Mouse (Mus musculus) heart, embryonic 16.5 days (tissue): ENCODE data around the gene Zdhhc19. TPM values are rescaled to one million over a fixed set of nuclear protein-coding genes. Genes with fewer than 3 reads are reported as not detected.

Source experiments
- ATAC-seq: fragments of 200-750 bp; cut with Nextera tagmentation; replicated peaks from 2 replicates; pipeline ENCODE4 v1.8.0; 2017; ENCODE audit warnings: moderate number of reproducible peaks; ENCODE audit not compliant: insufficient read depth, low FRiP score; ENCODE audit errors: extremely low read depth
- H3K27ac ChIP-seq: fragments of 300-500 bp; sonication (generic); 2 replicates; pipeline ENCODE4 v1.5.1; 2014; ENCODE audit warnings: mild to moderate bottlenecking, low read length, control low read depth, moderate library complexity
- H3K27me3 ChIP-seq: fragments of 300-500 bp; sonication (generic); 2 replicates; pipeline ENCODE4 v1.6.1; 2014; ENCODE audit warnings: low read length, mixed read lengths; ENCODE audit not compliant: control insufficient read depth, insufficient read depth
- H3K36me3 ChIP-seq: fragments of 300-500 bp; sonication (generic); 2 replicates; pipeline ENCODE4 v1.6.1; 2014; ENCODE audit not compliant: control insufficient read depth, insufficient read depth
- H3K4me1 ChIP-seq: fragments of 300-500 bp; sonication (generic); 2 replicates; pipeline ENCODE4 v1.6.1; 2014; ENCODE audit warnings: low read length, mixed read lengths; ENCODE audit not compliant: control insufficient read depth, insufficient read depth
- H3K4me2 ChIP-seq: fragments of 300-500 bp; sonication (generic); 2 replicates; pipeline ENCODE4 v1.6.1; 2014; ENCODE audit warnings: low read depth, mild to moderate bottlenecking, control low read depth, low read length
- H3K4me3 ChIP-seq: fragments of 300-500 bp; sonication (generic); 2 replicates; pipeline ENCODE4 v1.5.1; 2014; ENCODE audit warnings: mild to moderate bottlenecking, control low read depth, low read length
- H3K9ac ChIP-seq: fragments of 300-500 bp; sonication (generic); 2 replicates; pipeline ENCODE4 v1.6.1; 2014; ENCODE audit warnings: low read length, control low read depth
- H3K9me3 ChIP-seq: fragments of 300-500 bp; sonication (generic); replicated peaks from 2 replicates; pipeline ENCODE4 v1.6.1; 2016; ENCODE audit warnings: low read length; ENCODE audit not compliant: control insufficient read depth
- WGBS: fragments of 180-500 bp; shearing (Covaris S2); extraction: QIAGEN DNeasy Blood & Tissue Kit; methylation state at CpG from one replicate; pipeline ENCODE4 v1.1.7; 2014; 5-methylcytosine and 5-hydroxymethylcytosine counted together
- polyA plus RNA-seq: library from polyadenylated mRNA; unstranded; fragments of >200 nt; fragmentation: Nextera tagmentation; extraction: Ambion mirVana; gene quantifications from 2 replicates; pipeline ENCODE4 v1.2.1, GENCODE M21; 2015

Zdhhc19 gene
- polyA plus RNA-seq, 1 experiment from 2014 or later: not detected

GRCm38 (mm10) chr16:32551346-32551747 lies 55.3 kb downstream of the Zdhhc19 start:
- Histone ChIP-seq H3K4me1 (peaks cover 6% of the 10 kb centered on the region; the same call in 1 of the 2 replicates), H3K4me2 (no peak overlapping the region), H3K9ac (no peak overlapping the region), H3K36me3 (no peaks in the 10 kb centered on the region), H3K9me3 (no peaks in the 10 kb centered on the region), H3K4me3 (no peak overlapping the region), H3K27me3 (no peaks in the 10 kb centered on the region), H3K27ac (no peak overlapping the region)
- ATAC-seq: peak; percentile 63
- WGBS: 29% methylated on average over 2 of the region's 2 CpGs

GRCm38 (mm10) chr16:32555588-32555987 lies 59.5 kb downstream of the Zdhhc19 start:
- no peak for ATAC-seq
- H3K4me1 ChIP-seq: peaks cover 6% of the 10 kb centered on the region; the same call in 1 of the 2 replicates
- no peaks in the 10 kb centered on the region for H3K27me3 ChIP-seq
- no peaks in the 10 kb centered on the region for H3K9me3 ChIP-seq
- no peak overlapping the region for H3K27ac ChIP-seq
- no peak overlapping the region for H3K4me2 ChIP-seq
- no peak overlapping the region for H3K4me3 ChIP-seq
- 80% methylated on average over 3 of the region's 3 CpGs for WGBS
- H3K36me3 ChIP-seq: no peaks in the 10 kb centered on the region
- H3K9ac ChIP-seq: no peak overlapping the region

- Histone ChIP-seq H3K4me2 (no peak overlapping the region), H3K9ac (no peak overlapping the region), H3K4me3 (no peak overlapping the region), H3K27me3 (no peaks in the 10 kb centered on the region), H3K9me3 (peaks cover 2% of the 10 kb centered on the region; the same call in 1 of the 2 replicates), H3K36me3 (no peaks in the 10 kb centered on the region), H3K4me1 (no peaks in the 10 kb centered on the region), H3K27ac (no peak overlapping the region)
- no peak for ATAC-seq
- 69% methylated on average over 4 of the region's 4 CpGs for WGBS
Observed at GRCm38 (mm10) chr16:32559493-32559892, 63.4 kb downstream of the Zdhhc19 start.

- H3K27ac ChIP-seq: no peak overlapping the region
- no peak overlapping the region for H3K4me3 ChIP-seq
- ATAC-seq: no peak
- no peaks in the 10 kb centered on the region for H3K36me3 ChIP-seq
- peaks cover 9% of the 10 kb centered on the region; the same call in 1 of the 2 replicates for H3K9me3 ChIP-seq
- no peaks in the 10 kb centered on the region for H3K27me3 ChIP-seq
- no peaks in the 10 kb centered on the region for H3K4me1 ChIP-seq
- H3K9ac ChIP-seq: no peak overlapping the region
- H3K4me2 ChIP-seq: no peak overlapping the region
- WGBS: 73% methylated on average over 5 of the region's 5 CpGs
Observed at GRCm38 (mm10) chr16:32563056-32563793, 67.2 kb downstream of the Zdhhc19 start.

GRCm38 (mm10) chr16:32567282-32567681 lies 71.2 kb downstream of the Zdhhc19 start:
- H3K9ac ChIP-seq: no peak overlapping the region
- no peak overlapping the region for H3K4me2 ChIP-seq
- no peak for ATAC-seq
- H3K9me3 ChIP-seq: peaks cover 9% of the 10 kb centered on the region; the same call in 1 of the 2 replicates
- H3K27me3 ChIP-seq: no peaks in the 10 kb centered on the region
- peaks cover 9% of the 10 kb centered on the region for H3K4me1 ChIP-seq
- no peaks in the 10 kb centered on the region for H3K36me3 ChIP-seq
- no peak overlapping the region for H3K27ac ChIP-seq
- no peak overlapping the region for H3K4me3 ChIP-seq
- 51% methylated on average over 4 of the region's 4 CpGs for WGBS

GRCm38 (mm10) chr16:32568401-32568800 lies 72.3 kb downstream of the Zdhhc19 start:
- Histone ChIP-seq H3K4me3 (no peak overlapping the region), H3K9ac (no peak overlapping the region), H3K9me3 (peaks cover 9% of the 10 kb centered on the region; the same call in 1 of the 2 replicates), H3K27me3 (no peaks in the 10 kb centered on the region), H3K4me1 (peaks cover 9% of the 10 kb centered on the region), H3K4me2 (no peak overlapping the region), H3K27ac (peak overlapping the region; percentile 46; the same call in 1 of the 2 replicates), H3K36me3 (no peaks in the 10 kb centered on the region)
- WGBS: 23% methylated on average over 6 of the region's 6 CpGs
- ATAC-seq: peak; percentile 78

- Histone ChIP-seq H3K4me3 (no peak overlapping the region), H3K27me3 (no peaks in the 10 kb centered on the region), H3K9ac (no peak overlapping the region), H3K4me1 (peaks cover 9% of the 10 kb centered on the region), H3K9me3 (0 out of 2 replicates have a peak, but pooled peaks cover 2% of the 10 kb centered on the region), H3K4me2 (no peak overlapping the region), H3K27ac (no peak overlapping the region), H3K36me3 (no peaks in the 10 kb centered on the region)
- ATAC-seq: no peak
- 81% methylated on average over 3 of the region's 3 CpGs for WGBS
Observed at GRCm38 (mm10) chr16:32570042-32570441, 74.0 kb downstream of the Zdhhc19 start.

GRCm38 (mm10) chr16:32572528-32572927 lies 76.5 kb downstream of the Zdhhc19 start:
- Histone ChIP-seq H3K4me2 (no peak overlapping the region), H3K4me1 (peaks cover 9% of the 10 kb centered on the region), H3K36me3 (no peaks in the 10 kb centered on the region), H3K4me3 (no peak overlapping the region), H3K9me3 (no peaks in the 10 kb centered on the region), H3K9ac (no peak overlapping the region), H3K27me3 (no peaks in the 10 kb centered on the region), H3K27ac (no peak overlapping the region)
- no peak for ATAC-seq
- WGBS: 82% methylated on average over 4 of the region's 4 CpGs

GRCm38 (mm10) chr16:32586482-32586881 lies 90.4 kb downstream of the Zdhhc19 start:
- no peaks in the 10 kb centered on the region for H3K36me3 ChIP-seq
- H3K27ac ChIP-seq: no peak overlapping the region
- WGBS: 81% methylated on average over 4 of the region's 4 CpGs
- no peaks in the 10 kb centered on the region for H3K27me3 ChIP-seq
- H3K4me1 ChIP-seq: no peaks in the 10 kb centered on the region
- no peaks in the 10 kb centered on the region for H3K9me3 ChIP-seq
- ATAC-seq: no peak
- no peak overlapping the region for H3K4me2 ChIP-seq
- H3K4me3 ChIP-seq: no peak overlapping the region
- no peak overlapping the region for H3K9ac ChIP-seq
